8 mouse cellular contexts compared by ENCODE assay signal in genomic region chr5:136243851-136244761, GRCm38 (mm10). TPM values are rescaled to one million over a fixed set of nuclear protein-coding genes. Genes with fewer than 3 reads are reported as not detected.
DNase-seq lines count a peak whose midpoint lies in the region; ATAC-seq and TF ChIP-seq lines count a peak whose summit lies in the region.

No protein-coding gene starts in this region.

- peak; percentile 30 for DNase-seq in gastrocnemius, postnatal 14 days
- DNase-seq in gastrocnemius, postnatal 36 days = no peak
- peak; percentile 46 to 57 for DNase-seq in cerebellum, postnatal 14 days
- peak; percentile 23 to 26 for DNase-seq in left cerebral cortex, postnatal 14 days (ENCODE audit: low spot score in 2 of 2)
- no peak for DNase-seq in adipocyte (ENCODE audit: low spot score)

- H3K4me1 ChIP-seq in heart, embryonic 14.5 days (ENCODE audit: control insufficient read depth in 2 of 2, insufficient read depth in 2 of 2, low read length in 2 of 2) = peaks cover 8 to 9% of the 10 kb centered on the region in 2 experiments; a peak in 3 of 4 replicates
- H3K4me1 ChIP-seq in midbrain, embryonic 15.5 days = peaks cover 40% of the 10 kb centered on the region

- H3K4me3 ChIP-seq in C2C12 (ENCODE audit: insufficient read depth, poor library complexity, severe bottlenecking) = peak overlapping the region; percentile 51
- H3K4me3 ChIP-seq in heart, embryonic 14.5 days (ENCODE audit: control insufficient read depth in 1 of 2, insufficient read depth in 1 of 2, low read depth in 1 of 2, low read length in 2 of 2) = peak overlapping the region; percentile 68 to 69
- peak overlapping the region; percentile 70 for H3K4me3 ChIP-seq in midbrain, embryonic 15.5 days

- H3K27me3 ChIP-seq in C2C12 (ENCODE audit: control insufficient read depth, insufficient read depth, insufficient read length) = no peaks in the 10 kb centered on the region
- peaks cover 26% of the 10 kb centered on the region for H3K27me3 ChIP-seq in heart, embryonic 14.5 days (ENCODE audit: control insufficient read depth, insufficient read depth, low read length)
- no peaks in the 10 kb centered on the region for H3K27me3 ChIP-seq in midbrain, embryonic 15.5 days (replicated peaks)

- H3ac ChIP-seq in C2C12 (ENCODE audit: control insufficient read depth, insufficient read length, low read depth) = peak overlapping the region; percentile 55

- no peaks in the 10 kb centered on the region for H3K36me3 ChIP-seq in C2C12 (ENCODE audit: control insufficient read depth, insufficient read depth)
- 0 out of 2 replicates have a peak, but pooled peaks cover 3% of the 10 kb centered on the region for H3K36me3 ChIP-seq in heart, embryonic 14.5 days (ENCODE audit: control insufficient read depth, insufficient read depth, low read length)
- H3K36me3 ChIP-seq in midbrain, embryonic 15.5 days (replicated peaks) = no peaks in the 10 kb centered on the region

- no peak for TF ChIP-seq CTCF in C2C12 (IDR thresholded peaks at IDR 0.05; ENCODE audit: control insufficient read depth, insufficient read depth, insufficient read length)

- under 1% methylated on average over 59 of the region's 67 CpGs for WGBS in heart, embryonic 14.5 days
- under 1% methylated on average over 63 of the region's 67 CpGs for WGBS in midbrain, embryonic 15.5 days

- H3K27ac ChIP-seq in heart, embryonic 14.5 days (replicated peaks in 1 of 2; ENCODE audit: control insufficient read depth in 1 of 2, insufficient read depth in 1 of 2, low read depth in 2 of 2, low read length in 2 of 2) = no peak overlapping the region
- H3K27ac ChIP-seq in midbrain, embryonic 15.5 days = peak overlapping the region; percentile 85

- intact Hi-C loops in gastrocnemius, postnatal 14 days (cut with DNase I; ENCODE audit: low total_unique reads) = no loop called here
- intact Hi-C loops in gastrocnemius, postnatal 36 days (cut with DNase I) = no loop called here
- intact Hi-C loops in left cerebral cortex, postnatal 14 days (cut with DNase I) = no loop called here

- H3K4me2 ChIP-seq in heart, embryonic 14.5 days (ENCODE audit: low read length) = peak overlapping the region; percentile 98
- H3K4me2 ChIP-seq in midbrain, embryonic 15.5 days = peak overlapping the region; percentile 75

- ATAC-seq in heart, embryonic 14.5 days (ENCODE audit: insufficient number of reproducible peaks, insufficient read depth, low FRiP score, low read depth) = peak; percentile 33; the same call in 1 of the 2 replicates
- peak; percentile 58 for ATAC-seq in midbrain, embryonic 15.5 days (replicated peaks)

- peaks cover 10% of the 10 kb centered on the region for H3K79me2 ChIP-seq in C2C12 (ENCODE audit: control insufficient read depth, insufficient read depth)

- no peaks in the 10 kb centered on the region for H3K9me3 ChIP-seq in heart, embryonic 14.5 days (ENCODE audit: control insufficient read depth, low read length)
- no peaks in the 10 kb centered on the region for H3K9me3 ChIP-seq in midbrain, embryonic 15.5 days

- H3K79me3 ChIP-seq in C2C12 (ENCODE audit: low read depth) = peaks cover 2% of the 10 kb centered on the region

- H3K9ac ChIP-seq in heart, embryonic 14.5 days (ENCODE audit: low read length) = peak overlapping the region; percentile 73
- peak overlapping the region; percentile 78 for H3K9ac ChIP-seq in midbrain, embryonic 15.5 days

TF ChIP-seq in C2C12, 6 proteins besides CTCF, POLR2A, EP300 and RAD21:
- TF ChIP-seq CEBPB (IDR thresholded peaks at IDR 0.05; ENCODE audit: low read depth) (no peak), MAX (IDR thresholded peaks at IDR 0.05) (no peak)

RNA-seq across cellular contexts. Expression of gene Sh2b2, which starts 2.2 kb away (rescaled TPM):
- 1 to 10 TPM; 4.6 to 8.0 TPM for total RNA-seq in gastrocnemius, postnatal 14 days (2021)
- 1 to 10 TPM; 3.5 to 3.9 TPM for total RNA-seq in gastrocnemius, postnatal 36 days (2021)
- polyA plus RNA-seq in C2C12 (2012; fragmentation: generic; extraction: Trizol) = 9.6 TPM
- 0.95 and 2.1 TPM in 2 replicates for polyA plus RNA-seq in heart, embryonic 14.5 days (2014; fragmentation: Nextera tagmentation; extraction: Ambion mirVana)
- 10 to 100 TPM; 10.5 to 11.3 TPM for total RNA-seq in left cerebral cortex, postnatal 14 days (2021)
- 31.4 and 33.2 TPM in 2 replicates for polyA plus RNA-seq in midbrain, embryonic 15.5 days (2015; fragmentation: Nextera tagmentation; extraction: Ambion mirVana)

RNA-seq across cellular contexts. Expression of gene Prkrip1, which starts 45.3 kb away (rescaled TPM):
- 10 to 100 TPM; 24.2 to 25.1 TPM for total RNA-seq in gastrocnemius, postnatal 14 days (2021)
- 10 to 100 TPM; 20.9 to 21.4 TPM for total RNA-seq in gastrocnemius, postnatal 36 days (2021)
- polyA plus RNA-seq in C2C12 (2012; fragmentation: generic; extraction: Trizol) = 53.5 TPM
- polyA plus RNA-seq in heart, embryonic 14.5 days (2014; fragmentation: Nextera tagmentation; extraction: Ambion mirVana) = 33.8 and 35.6 TPM in 2 replicates
- 10 to 100 TPM; 38.7 to 44.0 TPM for total RNA-seq in left cerebral cortex, postnatal 14 days (2021)
- 54.8 and 55.6 TPM in 2 replicates for polyA plus RNA-seq in midbrain, embryonic 15.5 days (2015; fragmentation: Nextera tagmentation; extraction: Ambion mirVana)

Comparison
In these comparisons a context has a peak if more than half of its experiments do, and no peak if none do; other contexts are left out.
1. DNase-seq: peak in gastrocnemius, postnatal 14 days (single experiment), cerebellum, postnatal 14 days (2 of 2) and left cerebral cortex, postnatal 14 days (2 of 2); none in gastrocnemius, postnatal 36 days (0 of 2) and adipocyte (single experiment).
2. Peak in every context shown above with its lines, with median percentiles within 50 percentile points of each other: H3K4me3 ChIP-seq.